Mouse (Mus musculus) neutrophil, adult 83 days (primary cell): Measurements from ENCODE around the gene Morf4l1. TPM values are rescaled to one million over a fixed set of nuclear protein-coding genes. Genes with fewer than 3 reads are reported as not detected.

Experiments used
- total RNA-seq, 2 experiments: library from RNA; stranded (reverse); gene quantifications; one replicate each; pipeline ENCODE4 v1.2.4; 2023

Morf4l1 gene
- 100 to 1,000 TPM; 202 to 220 TPM for total RNA-seq

DNA sequence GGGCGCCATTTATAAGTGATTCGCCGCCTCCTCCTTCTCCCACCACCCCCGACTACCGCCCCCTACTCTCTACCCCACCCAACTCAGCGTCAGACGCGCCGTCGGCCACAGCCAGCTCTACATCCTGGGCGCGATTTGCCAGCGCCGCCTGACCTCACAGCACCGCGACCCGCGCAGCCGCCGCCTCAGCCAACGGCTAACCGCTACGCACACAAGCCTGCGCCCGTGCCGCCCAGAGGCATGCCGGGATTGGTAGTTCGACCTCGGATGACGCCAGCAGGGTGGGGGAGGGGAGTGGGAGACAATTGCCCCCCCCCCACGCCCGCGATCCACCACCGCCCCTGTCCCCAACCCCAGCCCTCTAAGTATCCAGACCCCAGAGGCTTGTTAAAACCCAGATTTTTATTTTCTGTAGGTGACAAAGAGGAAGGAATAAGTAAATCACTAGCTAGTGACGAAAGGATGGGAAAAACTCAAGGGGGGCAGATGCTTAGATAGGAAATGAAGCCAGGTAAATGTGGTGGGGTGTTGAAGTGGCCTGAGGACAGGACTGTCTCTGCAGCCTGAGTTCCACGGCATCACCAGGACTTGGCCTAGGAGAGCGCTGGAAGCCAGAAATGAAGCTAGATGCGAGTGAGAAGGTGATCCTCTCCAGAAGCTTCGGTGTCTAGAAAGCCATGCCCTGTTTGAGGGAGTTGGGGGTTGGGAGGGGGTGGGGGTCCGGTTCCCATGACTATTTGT, at the start of gene Morf4l1:
Gene Morf4l1 (minus strand): TSS at position 208 of the 741 bp plus-strand sequence.

GRCm38 (mm10) chr9:90162926-90163748, 48.6 kb upstream of the Morf4l1 start, which contains the start of gene Adamts7:
Gene Adamts7 (plus strand): TSS chr9:90163069.

DNA sequence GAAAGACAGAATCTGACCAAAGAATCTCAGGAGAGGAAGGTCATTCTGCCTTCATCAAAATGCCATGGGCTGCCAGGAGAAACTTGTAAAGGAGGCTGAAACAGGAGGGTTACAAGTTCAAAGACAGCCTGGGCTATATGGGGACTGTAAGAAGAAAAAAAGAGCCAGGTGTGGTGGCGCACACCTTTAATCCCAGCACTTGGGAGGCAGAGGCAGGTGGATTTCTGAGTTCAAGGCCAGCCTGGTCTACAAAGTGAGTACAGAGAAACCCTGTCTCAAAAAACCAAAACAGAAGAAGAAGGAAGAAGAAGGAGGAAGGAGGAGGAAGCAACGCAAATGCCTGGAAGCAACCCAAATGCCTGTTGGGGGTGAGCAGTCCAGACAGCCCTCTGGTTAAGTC, 60.7 kb downstream of the Morf4l1 start, which contains the start of gene Ctsh:
Gene Ctsh (plus strand): TSS at position 301 of the 400 bp plus-strand sequence.

Other genes with a start within 250 kb of the Morf4l1 start
- gene Rasgrf1, start 204.9 kb downstream of the Morf4l1 start, total RNA-seq: not detected
- gene Ctsh, start 60.6 kb downstream of the Morf4l1 start, total RNA-seq: 100 to 1,000 TPM; 310 to 328 TPM
- 1 to 10 TPM; 2.6 to 3.2 TPM for gene Adamts7, start 48.3 kb upstream of the Morf4l1 start, total RNA-seq
- 10 to 100 TPM; 66.6 to 83.6 TPM for gene Tbc1d2b, start 156.0 kb upstream of the Morf4l1 start, total RNA-seq